Mouse (Mus musculus) frontal cortex, postnatal 10 days (tissue): ENCODE data around the gene Arfrp1.

Source experiments
- DNase-seq, 2 experiments: peaks; one replicate each; pipeline ENCODE4 v3.0.0; 2022; ENCODE audit warnings: low spot score in 2 of 2, mixed read lengths in 1 of 2

The Arfrp1 gene

DNA sequence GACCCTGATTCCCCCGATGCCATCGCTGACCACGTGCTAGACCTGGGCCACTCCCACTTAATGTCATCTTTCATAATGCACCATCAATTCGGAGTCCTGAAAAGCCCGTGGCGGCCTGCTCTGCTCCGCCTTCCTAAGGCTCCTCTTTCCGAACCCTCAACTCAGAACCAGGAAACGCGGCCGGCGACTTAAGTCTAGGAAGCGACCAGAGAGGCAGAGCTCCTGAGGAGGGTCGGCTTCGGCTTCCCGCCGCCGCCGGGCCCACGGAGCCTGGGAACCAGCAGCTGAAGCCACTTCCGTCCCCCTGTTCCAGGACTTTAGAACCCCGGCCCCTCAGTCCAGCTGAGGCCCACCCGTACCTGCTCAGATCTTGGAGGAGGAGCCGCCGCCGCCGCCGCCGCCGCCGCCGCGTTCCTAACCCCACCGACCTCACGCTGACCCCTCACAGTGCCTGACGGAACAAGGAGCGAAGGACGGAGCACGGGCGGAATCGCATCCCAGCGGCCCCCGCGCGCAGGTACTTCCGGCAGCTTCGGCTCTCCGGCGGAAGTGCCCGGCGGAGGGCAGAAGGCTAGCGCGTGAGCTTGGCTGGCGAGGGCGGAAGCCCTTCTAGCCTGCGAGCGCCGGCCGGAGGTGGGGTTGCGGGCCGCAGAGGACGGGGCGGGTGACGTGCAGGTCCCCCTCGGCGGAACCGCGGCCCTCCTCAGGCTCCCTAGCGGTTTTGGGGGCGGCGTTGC, at the start of gene Arfrp1, which contains the start of gene Zgpat:
Arfrp1 (minus strand) TSS at position 545 of the 737 bp plus-strand sequence.
Zgpat (plus strand) TSS at position 69 of the 737 bp plus-strand sequence.
- DNase-seq = peak; percentile 75 to 87

GRCm38 (mm10) chr2:181413141-181413540, 47.9 kb upstream of the Arfrp1 start:
- no peak for DNase-seq

GRCm38 (mm10) chr2:181410760-181411473, 45.7 kb upstream of the Arfrp1 start:
- DNase-seq = peak in 1 of 2 experiments; percentile 56

- DNase-seq = no peak
These were observed 44.4 kb upstream of the Arfrp1 start for GRCm38 (mm10) chr2:181409643-181410042.

DNA sequence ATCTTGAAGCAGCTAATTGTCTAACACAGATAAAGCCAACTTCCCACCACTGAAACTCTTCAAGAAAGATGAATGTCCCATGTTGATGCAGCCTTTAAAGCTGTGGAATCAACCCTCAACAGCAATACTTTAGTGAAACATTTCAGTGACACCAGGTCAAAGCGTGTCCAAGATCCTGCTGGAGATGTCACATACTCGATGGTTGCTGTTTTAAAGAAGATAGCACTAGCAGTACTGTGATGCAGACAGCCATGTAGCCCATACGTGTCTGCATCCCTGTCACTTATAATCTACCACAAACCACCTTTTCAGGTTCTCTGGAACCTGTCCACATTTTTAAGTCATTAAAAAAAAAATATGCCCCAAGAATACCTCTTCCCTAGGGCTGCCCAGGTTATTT, 38.5 kb upstream of the Arfrp1 start:
- no peak for DNase-seq

DNA sequence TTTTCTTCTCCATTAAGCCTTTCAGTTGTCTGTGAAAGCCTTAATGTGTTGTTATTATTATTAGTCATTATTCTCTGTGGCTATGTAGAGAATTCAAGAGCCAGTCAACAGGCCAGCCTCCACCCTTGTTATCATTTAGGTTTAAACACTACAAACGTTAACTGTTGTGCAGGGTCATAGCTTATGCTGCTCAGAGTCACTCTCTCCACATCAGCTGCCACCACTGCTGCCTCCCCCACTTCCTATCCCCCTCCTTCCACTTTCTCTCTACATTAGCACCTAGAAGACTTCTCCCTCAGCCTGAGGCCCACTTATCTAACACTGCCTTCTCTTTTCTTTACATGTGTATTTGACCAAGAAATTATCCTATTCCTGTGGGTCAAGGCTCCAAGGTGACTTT, 36.3 kb upstream of the Arfrp1 start:
- no peak for DNase-seq

GRCm38 (mm10) chr2:181397207-181397761, 32.1 kb upstream of the Arfrp1 start:
- no peak for DNase-seq

DNA sequence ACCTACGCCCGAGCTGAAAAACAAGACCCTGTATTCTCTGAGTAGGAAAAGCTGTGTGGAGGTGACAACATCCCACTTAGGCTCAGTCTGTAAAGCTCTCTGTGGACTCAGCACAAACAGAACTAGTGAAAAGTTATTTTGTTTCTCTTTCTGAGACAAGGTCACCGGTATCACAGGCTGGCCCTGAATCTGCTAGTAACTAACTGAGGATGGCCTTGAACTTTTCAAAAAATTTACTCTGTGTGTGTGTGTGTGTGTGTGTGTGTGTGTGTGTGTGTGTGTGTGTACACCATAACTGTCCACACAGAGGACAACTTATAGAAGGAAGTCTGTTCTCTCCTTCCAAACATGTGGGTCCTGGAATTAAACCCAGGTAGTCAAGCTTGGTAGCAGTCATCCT, 28.9 kb upstream of the Arfrp1 start:
- DNase-seq = no peak

DNA sequence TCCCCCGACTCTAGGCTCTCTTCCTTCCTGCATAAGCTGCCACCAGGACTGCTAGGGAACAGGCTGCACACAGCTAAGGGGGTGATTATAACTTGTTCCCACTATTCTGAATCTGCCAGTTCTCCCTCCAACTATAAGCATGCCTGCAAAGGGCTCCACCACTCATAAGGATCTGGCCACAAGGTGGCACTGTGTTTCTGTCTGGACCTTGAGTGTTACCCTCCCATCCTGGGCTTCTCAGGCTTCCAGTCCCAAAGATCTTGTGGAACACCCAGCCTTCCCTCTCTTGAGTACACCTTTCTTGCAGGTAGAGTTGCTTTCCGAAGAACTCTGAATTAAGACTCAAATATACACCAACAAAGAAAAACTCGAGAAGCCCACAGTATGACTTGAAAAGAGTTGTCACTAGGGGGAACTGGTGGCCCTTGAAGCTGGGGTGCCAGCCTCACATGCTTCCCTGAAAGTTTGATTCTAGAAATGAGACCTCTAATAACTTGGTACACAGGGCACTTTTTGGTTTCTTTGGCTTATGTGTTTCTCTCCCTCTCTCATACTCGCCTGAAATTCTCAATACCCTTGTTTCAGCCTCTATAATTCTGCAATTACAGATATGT, 27.5 kb upstream of the Arfrp1 start:
- DNase-seq = peak in 1 of 2 experiments; percentile 83

GRCm38 (mm10) chr2:181391541-181391940, 26.3 kb upstream of the Arfrp1 start:
- no peak for DNase-seq

GRCm38 (mm10) chr2:181391022-181391421, 25.8 kb upstream of the Arfrp1 start:
- no peak for DNase-seq

DNA sequence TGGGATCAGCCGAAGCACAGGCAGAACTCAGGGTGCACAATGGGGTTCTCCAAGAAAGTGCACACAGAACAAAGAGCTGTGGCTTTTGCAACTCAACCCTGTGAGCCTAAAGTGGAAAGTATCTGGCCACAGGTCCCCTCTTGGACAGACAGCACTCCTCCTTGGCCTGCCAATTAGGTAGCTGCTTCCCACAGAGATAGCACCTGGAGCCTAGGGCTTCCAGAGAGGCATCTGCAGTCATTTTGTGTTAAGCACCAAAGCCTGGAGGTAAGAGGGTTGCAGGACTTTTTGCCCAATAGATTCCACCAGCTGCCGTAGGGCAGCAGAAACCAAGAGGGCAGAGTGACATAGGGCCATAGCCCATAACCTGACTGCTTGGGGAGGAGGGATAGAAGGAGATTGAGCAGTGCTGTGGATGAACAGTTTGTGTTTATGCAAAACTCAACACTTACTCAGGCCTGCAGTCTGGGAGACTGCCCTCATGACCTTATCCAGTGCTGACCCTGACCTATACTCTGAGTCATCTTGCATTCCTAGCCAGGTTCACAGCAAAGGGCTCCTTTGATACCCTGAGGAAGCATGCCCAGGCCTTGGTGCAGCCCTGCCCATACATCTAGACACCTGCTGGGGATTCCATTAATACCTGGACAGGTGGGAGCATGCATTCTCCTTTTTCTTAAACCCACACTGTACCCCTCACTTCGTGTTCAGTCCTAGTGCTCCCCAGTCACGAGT, 25.1 kb upstream of the Arfrp1 start:
- no peak for DNase-seq

DNA sequence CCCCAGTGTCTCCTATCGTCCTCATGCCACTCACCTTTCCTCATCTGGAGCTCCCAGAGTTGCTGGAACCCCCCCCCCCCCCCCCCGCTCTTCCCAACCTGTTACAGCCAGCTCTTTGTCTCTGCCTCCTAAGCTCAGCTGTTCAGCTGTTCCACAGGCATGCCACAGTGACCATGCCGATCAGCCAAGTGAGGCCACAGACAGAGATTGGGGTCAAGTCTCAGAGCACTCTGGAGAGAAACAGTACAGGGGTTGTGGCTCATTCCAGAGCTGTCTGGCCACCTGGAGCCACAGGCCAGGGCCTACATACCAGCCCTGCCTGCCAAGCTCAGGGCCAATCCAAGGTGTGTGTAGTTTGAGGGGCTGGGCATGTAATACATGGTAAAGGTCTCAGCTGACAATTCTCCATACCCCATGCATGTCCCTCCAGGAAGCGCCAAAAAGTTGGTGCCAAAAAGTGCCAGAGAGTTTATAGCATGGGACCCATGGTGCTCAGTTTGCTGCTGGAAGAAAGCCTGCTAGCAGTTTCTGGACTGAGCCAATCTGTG, 21.5 kb upstream of the Arfrp1 start:
- no peak for DNase-seq

- peak in 1 of 2 experiments; percentile 29 for DNase-seq
These were observed 20.7 kb upstream of the Arfrp1 start for GRCm38 (mm10) chr2:181385885-181386284.

DNA sequence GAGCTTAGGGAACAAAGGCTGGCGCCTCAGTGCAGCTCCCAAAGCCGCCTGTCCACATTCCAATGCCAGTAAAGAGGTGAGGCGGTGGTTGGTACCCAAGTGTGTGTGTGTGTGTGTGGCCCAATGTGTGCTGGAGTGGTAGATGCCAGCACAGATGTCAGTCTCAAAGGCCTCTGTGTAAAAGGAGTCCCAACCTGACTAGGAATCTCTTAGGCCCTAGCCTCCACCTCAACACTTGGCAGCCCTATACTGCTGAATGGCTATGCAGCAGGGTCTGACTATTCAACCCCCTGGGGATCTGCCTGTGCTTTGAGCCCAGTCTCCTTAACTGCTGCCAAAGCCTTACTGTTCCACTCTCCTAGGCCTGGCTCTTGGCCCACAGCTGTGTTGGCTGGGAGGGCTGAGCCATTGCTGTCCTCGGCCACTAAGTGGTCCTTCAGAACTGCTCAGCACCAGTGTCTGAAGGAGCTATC, 19.8 kb upstream of the Arfrp1 start:
- DNase-seq = peak in 1 of 2 experiments; percentile 38

DNA sequence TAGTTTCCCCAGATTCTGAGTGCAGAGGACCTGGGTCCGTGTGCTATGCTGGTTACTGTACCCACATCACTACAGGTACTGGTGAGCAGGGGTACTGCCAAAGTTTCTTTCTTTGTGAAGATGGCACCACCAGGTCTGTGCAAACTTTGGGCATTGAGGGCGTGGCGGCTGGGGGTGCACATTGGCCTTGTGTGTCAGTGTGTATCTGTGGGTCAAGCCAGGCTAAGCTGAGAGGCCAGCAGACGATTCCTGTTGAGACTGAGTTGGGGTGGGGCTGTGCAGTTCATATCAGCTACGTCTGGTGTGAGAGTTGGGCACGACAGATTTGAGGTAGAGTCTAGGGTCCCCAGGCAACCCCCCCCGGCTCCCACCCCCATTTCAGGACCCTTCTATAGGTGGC, 19.3 kb upstream of the Arfrp1 start:
- no peak for DNase-seq

- DNase-seq = no peak
These were observed 16.6 kb upstream of the Arfrp1 start for GRCm38 (mm10) chr2:181381631-181382306.

- DNase-seq = no peak
These were observed 15.9 kb upstream of the Arfrp1 start for GRCm38 (mm10) chr2:181381107-181381506.

DNA sequence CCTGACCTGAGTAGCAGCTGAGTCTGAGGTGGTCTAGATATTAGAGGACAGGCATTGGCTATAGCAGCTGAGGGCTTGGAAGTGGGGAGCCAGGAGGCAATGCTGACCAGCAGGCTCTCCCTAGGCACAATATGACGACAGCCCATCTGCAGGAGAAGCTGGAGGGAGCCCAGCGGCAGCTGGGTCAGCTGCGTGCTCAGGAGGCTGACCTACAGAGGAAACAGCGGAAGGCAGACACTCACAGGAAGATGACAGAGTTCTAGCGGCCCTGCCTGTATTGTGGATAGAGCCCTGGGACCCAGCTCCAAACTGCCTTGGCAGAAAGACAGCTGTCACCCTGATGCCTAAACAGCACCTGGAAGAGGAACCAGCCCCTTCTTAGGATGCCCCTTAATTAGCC, 15.0 kb upstream of the Arfrp1 start:
- DNase-seq = no peak

DNA sequence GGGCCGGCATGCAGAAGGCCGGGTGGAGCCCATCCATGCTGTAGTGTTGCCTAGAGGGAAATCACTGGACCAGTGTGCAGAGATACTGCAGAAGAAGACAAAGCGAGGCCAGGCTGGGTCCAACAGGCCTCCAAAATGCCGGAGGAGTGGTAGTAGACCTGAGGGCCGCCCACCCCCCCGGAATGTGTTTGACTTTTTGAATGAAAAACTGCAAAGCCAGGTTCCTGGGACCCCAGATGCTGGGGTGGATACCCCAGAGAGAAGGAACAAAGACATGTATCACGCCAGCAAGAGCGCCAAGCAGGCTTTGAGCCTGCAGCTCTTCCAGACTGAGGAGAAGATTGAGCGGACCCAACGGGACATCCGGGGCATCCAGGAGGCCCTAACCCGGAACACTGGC, 14.6 kb upstream of the Arfrp1 start, which contains the start of gene Lime1:
Lime1 (plus strand) TSS at position 301 of the 400 bp plus-strand sequence.
- DNase-seq = no peak
